Mouse (Mus musculus) stomach, embryonic 14.5 days (tissue): ENCODE results near the gene S100a11. TPM values are rescaled to one million over a fixed set of nuclear protein-coding genes. Genes with fewer than 3 reads are reported as not detected.
"Not testable (repeated sequence)": the region's sequence is repeated elsewhere in the genome, so short reads cannot be mapped to it uniquely, and the experiment has no call there.

ENCODE experiments used
- ATAC-seq: fragments of 200-750 bp; cut with Nextera tagmentation; 2 replicates; pipeline ENCODE4 v1.8.0; 2017; ENCODE audit warnings: low read depth, moderate TSS enrichment; ENCODE audit not compliant: insufficient number of reproducible peaks, insufficient read depth, low FRiP score
- H3K27ac ChIP-seq: fragments of 300-500 bp; sonication (generic); 2 replicates; pipeline ENCODE4 v1.5.1; 2014; ENCODE audit warnings: mild to moderate bottlenecking, low read length, moderate library complexity, mixed read lengths
- H3K27me3 ChIP-seq: fragments of 300-500 bp; sonication (generic); 2 replicates; pipeline ENCODE4 v1.6.1; 2014; ENCODE audit warnings: low read length, control low read depth, mixed read lengths; ENCODE audit not compliant: control insufficient read depth, insufficient read depth
- H3K36me3 ChIP-seq: fragments of 300-500 bp; sonication (generic); 2 replicates; pipeline ENCODE4 v1.6.1; 2014; ENCODE audit warnings: mild to moderate bottlenecking, control low read depth, low read length, moderate library complexity, mixed read lengths; ENCODE audit not compliant: control insufficient read depth, insufficient read depth
- H3K4me1 ChIP-seq: fragments of 300-500 bp; sonication (generic); 2 replicates; pipeline ENCODE4 v1.6.1; 2014; ENCODE audit warnings: low read length, control low read depth, mixed read lengths; ENCODE audit not compliant: control insufficient read depth, insufficient read depth
- H3K4me2 ChIP-seq: fragments of 300-500 bp; sonication (generic); replicated peaks from 2 replicates; pipeline ENCODE4 v1.6.1; 2014; ENCODE audit warnings: low read depth, low read length, control low read depth
- H3K4me3 ChIP-seq: fragments of 300-500 bp; sonication (generic); 2 replicates; pipeline ENCODE4 v1.5.1; 2014; ENCODE audit warnings: low read depth, low read length, control low read depth
- H3K9ac ChIP-seq: fragments of 300-500 bp; sonication (generic); replicated peaks from 2 replicates; pipeline ENCODE4 v1.6.1; 2014; ENCODE audit warnings: low read depth, mild to moderate bottlenecking, control low read depth, low read length, moderate library complexity, mixed read lengths
- H3K9me3 ChIP-seq: fragments of 300-500 bp; sonication (generic); 2 replicates; pipeline ENCODE4 v1.6.1; 2016; ENCODE audit warnings: low read depth, low read length, control low read depth; ENCODE audit not compliant: control insufficient read depth
- WGBS: fragments of 180-500 bp; shearing (Covaris S2); extraction: QIAGEN DNeasy Blood & Tissue Kit; methylation state at CpG from one replicate; pipeline ENCODE4 v1.1.7; 2014; 5-methylcytosine and 5-hydroxymethylcytosine counted together
- polyA plus RNA-seq: library from polyadenylated mRNA; unstranded; fragments of >200 nt; fragmentation: Nextera tagmentation; extraction: Ambion mirVana; gene quantifications from 2 replicates; pipeline ENCODE4 v1.2.1, GENCODE M21; 2014

S100a11 gene
- polyA plus RNA-seq, 1 experiment from 2014 or later: 1,785 TPM

GRCm38 (mm10) chr3:93537068-93537576 lies 16.8 kb downstream of the S100a11 start:
- Histone ChIP-seq H3K27ac (no peak overlapping the region), H3K9ac (no peak overlapping the region), H3K4me3 (no peak overlapping the region), H3K36me3 (no peaks in the 10 kb centered on the region), H3K4me2 (no peak overlapping the region), H3K9me3 (0 out of 2 replicates have a peak, but pooled peaks cover 3% of the 10 kb centered on the region), H3K27me3 (no peaks in the 10 kb centered on the region), H3K4me1 (no peaks in the 10 kb centered on the region)
- 61% methylated on average over 2 of the region's 2 CpGs for WGBS
- no peak for ATAC-seq

DNA sequence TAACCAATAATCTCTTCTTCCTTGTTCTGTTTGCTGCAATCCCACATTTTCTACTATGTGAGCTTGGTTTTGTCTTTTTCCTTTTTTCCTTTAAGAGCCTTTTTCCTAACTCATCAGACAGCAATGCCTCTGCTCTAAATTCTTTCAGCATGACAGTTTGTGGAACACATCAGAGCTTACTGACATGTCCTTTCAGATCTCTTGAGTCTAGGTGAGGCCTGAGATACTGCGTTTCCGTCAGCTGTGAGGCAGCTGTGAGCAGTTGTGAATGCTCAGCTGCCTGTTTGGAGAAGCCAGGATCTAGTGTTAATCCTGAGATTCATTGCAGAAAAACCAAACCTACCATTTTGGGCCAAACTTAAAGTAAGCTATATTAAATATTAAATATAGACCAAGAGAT lies 18.2 kb downstream of the S100a11 start:
- Histone ChIP-seq H3K4me1 (no peaks in the 10 kb centered on the region), H3K4me3 (no peak overlapping the region), H3K9me3 (no peaks in the 10 kb centered on the region), H3K27ac (no peak overlapping the region), H3K4me2 (no peak overlapping the region), H3K27me3 (no peaks in the 10 kb centered on the region), H3K36me3 (no peaks in the 10 kb centered on the region), H3K9ac (no peak overlapping the region)
- WGBS: 61% methylated on average over 2 of the region's 2 CpGs
- ATAC-seq: no peak

- H3K27me3 ChIP-seq: no peaks in the 10 kb centered on the region
- H3K4me2 ChIP-seq: no peak overlapping the region
- no peaks in the 10 kb centered on the region for H3K4me1 ChIP-seq
- H3K27ac ChIP-seq: no peak overlapping the region
- H3K9ac ChIP-seq: no peak overlapping the region
- WGBS: 64% methylated on average over 2 of the region's 2 CpGs
- H3K9me3 ChIP-seq: no peaks in the 10 kb centered on the region
- H3K4me3 ChIP-seq: no peak overlapping the region
- H3K36me3 ChIP-seq: no peaks in the 10 kb centered on the region
- ATAC-seq: no peak
These were observed 21.2 kb downstream of the S100a11 start for GRCm38 (mm10) chr3:93541501-93541900.

GRCm38 (mm10) chr3:93544170-93544569 lies 23.9 kb downstream of the S100a11 start:
- H3K27ac ChIP-seq, H3K36me3 ChIP-seq, H3K4me2 ChIP-seq, H3K9ac ChIP-seq, ATAC-seq, H3K9me3 ChIP-seq, H3K4me1 ChIP-seq, H3K4me3 ChIP-seq, H3K27me3 ChIP-seq: not testable (repeated sequence)
- 82% methylated on average over 6 of the region's 6 CpGs for WGBS

DNA sequence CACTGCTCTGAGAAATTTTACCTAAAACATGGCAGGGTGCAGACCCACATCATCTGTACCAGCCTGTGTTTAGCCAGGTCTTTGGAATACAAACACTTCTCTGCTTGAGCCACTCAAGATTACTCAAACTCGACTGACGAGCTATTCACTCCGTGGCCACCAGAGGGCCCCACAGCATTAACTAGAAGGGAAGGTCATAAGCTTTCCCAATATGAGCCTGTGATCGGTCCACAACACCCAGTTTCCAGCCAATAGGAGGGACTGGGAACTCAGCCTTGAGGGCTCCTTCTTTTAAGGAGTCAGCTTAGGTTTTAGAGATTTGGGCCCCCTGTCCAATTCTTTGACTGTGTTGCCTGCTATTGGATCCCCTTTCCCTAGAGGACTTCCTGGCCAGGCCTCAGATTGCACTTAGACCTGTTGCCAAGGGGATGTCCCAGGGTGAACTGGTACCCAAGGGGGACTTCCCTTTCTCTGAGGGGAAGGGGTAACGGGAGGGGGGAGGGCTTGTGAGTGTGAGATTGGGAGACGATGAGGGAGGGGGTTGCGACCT lies 26.9 kb downstream of the S100a11 start:
- H3K36me3 ChIP-seq: no peaks in the 10 kb centered on the region
- 33% methylated on average over 7 of the region's 7 CpGs for WGBS
- no peaks in the 10 kb centered on the region for H3K9me3 ChIP-seq
- ATAC-seq: no peak
- no peaks in the 10 kb centered on the region for H3K4me1 ChIP-seq
- H3K4me3 ChIP-seq: no peak overlapping the region
- no peak overlapping the region for H3K4me2 ChIP-seq
- H3K27me3 ChIP-seq: no peaks in the 10 kb centered on the region
- no peak overlapping the region for H3K9ac ChIP-seq
- H3K27ac ChIP-seq: no peak overlapping the region

GRCm38 (mm10) chr3:93547749-93548540 lies 27.7 kb downstream of the S100a11 start:
- Histone ChIP-seq H3K9me3 (no peaks in the 10 kb centered on the region), H3K4me1 (no peaks in the 10 kb centered on the region), H3K4me3 (no peak overlapping the region), H3K27me3 (no peaks in the 10 kb centered on the region), H3K36me3 (no peaks in the 10 kb centered on the region), H3K4me2 (no peak overlapping the region), H3K27ac (no peak overlapping the region), H3K9ac (no peak overlapping the region)
- no peak for ATAC-seq
- 72% methylated on average over 20 of the region's 20 CpGs for WGBS

GRCm38 (mm10) chr3:93548541-93549266 lies 28.4 kb downstream of the S100a11 start:
- Histone ChIP-seq H3K9me3 (no peaks in the 10 kb centered on the region), H3K4me1 (no peaks in the 10 kb centered on the region), H3K9ac (no peak overlapping the region), H3K4me2 (no peak overlapping the region), H3K27ac (no peak overlapping the region), H3K27me3 (no peaks in the 10 kb centered on the region), H3K36me3 (no peaks in the 10 kb centered on the region), H3K4me3 (no peak overlapping the region)
- 70% methylated on average over 6 of the region's 6 CpGs for WGBS
- ATAC-seq: no peak

GRCm38 (mm10) chr3:93549986-93550385 lies 29.7 kb downstream of the S100a11 start:
- Histone ChIP-seq H3K4me1 (peaks cover 4% of the 10 kb centered on the region), H3K4me3 (no peak overlapping the region)
- 60% methylated on average over 4 of the region's 4 CpGs for WGBS

More at GRCm38 (mm10) chr3:93549986-93550385, 29.7 kb downstream of the S100a11 start:
- no peak for ATAC-seq
- H3K4me2 ChIP-seq: no peak overlapping the region
- no peaks in the 10 kb centered on the region for H3K27me3 ChIP-seq
- H3K27ac ChIP-seq: no peak overlapping the region
- no peaks in the 10 kb centered on the region for H3K36me3 ChIP-seq
- H3K9me3 ChIP-seq: no peaks in the 10 kb centered on the region
- H3K9ac ChIP-seq: no peak overlapping the region
